Mouse (Mus musculus): ENCODE data around the gene Irf2bp1.

DNA sequence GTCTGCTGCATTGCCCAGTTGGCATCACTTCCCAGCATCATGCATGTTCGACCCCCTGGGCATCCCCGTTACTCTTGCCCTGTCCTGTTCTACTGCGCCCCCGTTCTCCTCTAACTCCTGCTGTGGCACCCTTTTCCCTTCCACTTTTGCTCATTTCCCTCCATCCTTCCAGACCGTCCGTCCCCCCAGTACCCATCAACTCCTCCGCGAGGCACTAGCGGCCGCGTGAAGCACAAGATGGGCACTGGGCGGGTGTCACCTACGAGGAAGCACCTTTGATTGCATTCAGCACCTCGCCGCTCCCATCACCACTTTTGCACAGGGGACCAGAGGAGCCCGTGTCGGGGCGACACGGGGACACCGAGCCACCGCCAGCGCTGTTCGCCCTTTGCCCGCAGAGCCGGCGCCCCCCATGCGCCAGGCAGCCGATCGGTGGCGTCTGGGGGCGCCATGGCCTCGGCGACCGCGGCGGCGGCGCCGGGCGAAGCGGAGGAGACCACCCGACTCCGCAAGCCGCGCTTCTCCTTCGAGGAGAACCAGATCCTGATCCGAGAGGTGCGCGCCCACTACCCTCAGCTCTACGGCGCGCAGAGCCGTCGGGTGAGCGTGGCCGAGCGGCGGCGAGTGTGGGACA, 12.1 kb upstream of the Irf2bp1 start:
- TF ChIP-seq CTCF (IDR thresholded peaks at IDR 0.05; ENCODE audit: low read depth): no peak
- TF ChIP-seq EP300 (IDR thresholded peaks at IDR 0.05; ENCODE audit: low read depth): no peak
